Mouse (Mus musculus) cerebellum, postnatal 25 days (tissue): ENCODE measurements around the gene Pfkfb4.

ENCODE experiments used
- DNase-seq, 2 experiments: peaks; one replicate each; pipeline ENCODE4 v3.0.0; 2021; ENCODE audit warnings: mixed read lengths in 2 of 2

Gene Pfkfb4

DNA sequence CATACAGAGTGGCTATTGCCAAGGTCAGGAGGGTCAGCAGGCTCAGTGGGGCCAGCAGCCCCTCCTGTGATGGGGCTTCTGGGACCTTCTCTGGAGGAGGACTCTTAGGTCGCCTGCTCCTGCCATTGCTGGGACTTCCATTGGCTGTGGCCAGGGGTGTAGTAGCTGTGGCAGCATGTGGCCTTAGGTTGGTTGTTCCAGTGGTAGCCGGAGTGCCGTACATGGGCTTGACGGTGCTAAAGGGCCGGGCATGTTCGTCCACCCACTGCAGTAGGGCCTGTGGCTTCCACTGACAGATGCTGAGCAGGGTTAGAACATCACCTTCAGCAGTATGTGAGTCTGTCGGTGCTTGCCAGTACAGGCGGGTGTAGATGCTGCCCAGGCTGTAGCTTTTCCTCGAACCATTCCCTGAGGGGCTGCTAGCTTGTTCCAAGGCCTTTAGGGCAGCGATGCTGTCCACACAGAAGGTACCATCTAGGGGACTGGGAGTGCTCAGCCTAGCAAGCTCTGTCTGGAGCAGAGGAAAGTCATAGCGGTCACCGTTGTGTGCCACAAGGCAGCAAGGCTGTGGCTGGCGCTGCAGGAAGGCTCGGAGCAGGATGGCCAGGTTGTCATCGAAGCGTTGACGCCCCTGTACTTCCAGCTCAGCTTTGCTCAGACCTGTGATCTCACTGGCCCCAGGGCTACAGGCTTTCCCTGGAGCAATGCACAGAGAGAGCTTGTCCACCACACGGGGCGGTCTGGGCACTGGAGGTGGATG is 66.6 kb downstream of the Pfkfb4 start:
- peak in 1 of 2 experiments; percentile 12 for DNase-seq

- DNase-seq: peak; percentile 91 to 92
These were observed 67.7 kb downstream of the Pfkfb4 start, which contains the start of gene Trex1 for GRCm38 (mm10) chr9:109059136-109059903. TSS of gene Trex1 (minus strand) at chr9:109059734.

DNA sequence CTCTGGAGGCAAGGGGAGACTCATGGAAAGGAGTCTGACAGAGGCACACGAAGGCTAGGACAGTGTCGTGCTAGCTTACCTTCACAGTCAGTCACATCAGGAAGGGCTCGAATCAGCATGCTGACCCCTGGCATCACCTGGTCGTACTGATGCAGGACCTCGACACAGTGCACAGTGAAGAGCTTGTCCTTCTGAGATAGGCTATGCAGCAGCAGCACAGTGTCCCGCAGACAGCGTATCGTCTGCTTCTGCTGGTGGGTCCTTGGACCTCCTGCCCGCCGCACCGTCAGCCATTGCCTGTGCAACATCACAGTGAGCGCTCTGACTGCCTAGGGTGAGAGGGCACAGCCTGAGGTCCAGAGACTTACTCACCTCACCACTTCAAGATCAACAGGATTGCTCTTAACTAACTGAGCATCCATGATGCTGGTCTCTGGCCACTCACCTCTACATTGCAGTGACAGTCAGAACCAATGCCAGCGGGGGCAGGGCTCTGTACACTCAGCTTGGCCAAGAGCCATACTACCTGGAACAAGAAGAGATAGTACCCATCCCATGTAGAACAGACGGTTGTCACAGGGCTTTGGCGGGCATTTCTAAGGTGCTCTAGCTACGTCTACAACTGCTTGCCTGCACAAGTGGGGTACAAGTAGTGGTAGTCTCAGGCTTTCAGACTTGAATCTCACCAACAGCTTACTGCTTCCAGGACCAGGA is 68.8 kb downstream of the Pfkfb4 start:
- peak in 1 of 2 experiments; percentile 17 for DNase-seq

DNA sequence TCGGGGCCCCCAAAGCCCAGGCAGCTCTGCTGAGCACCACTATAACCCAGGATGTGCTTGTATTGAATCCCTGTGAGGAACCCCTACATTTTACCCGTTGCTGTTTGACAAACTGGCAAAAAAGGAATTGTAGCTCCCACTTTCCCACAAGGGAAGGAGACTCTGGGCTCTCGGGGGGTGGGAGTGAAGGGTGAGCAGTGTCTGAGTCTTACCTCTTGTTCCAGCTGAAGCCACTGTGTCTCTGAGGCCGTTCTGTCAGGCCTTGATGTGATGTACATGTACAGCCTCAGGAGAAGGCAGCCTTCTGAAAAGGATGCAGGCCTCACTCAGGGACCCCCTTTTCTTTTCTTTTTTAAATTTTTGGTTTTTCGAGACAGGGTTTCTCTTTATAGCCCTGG is 69.3 kb downstream of the Pfkfb4 start:
- DNase-seq: no peak

GRCm38 (mm10) chr9:109068095-109068735 is 76.6 kb downstream of the Pfkfb4 start:
- no peak for DNase-seq

- peak; percentile 96 for DNase-seq
These were observed 82.3 kb downstream of the Pfkfb4 start, which contains the start of gene Atrip for GRCm38 (mm10) chr9:109073661-109074573. TSS of gene Atrip (minus strand) at chr9:109074124.

- no peak for DNase-seq
These were observed 88.9 kb downstream of the Pfkfb4 start for GRCm38 (mm10) chr9:109080516-109080915.

DNA sequence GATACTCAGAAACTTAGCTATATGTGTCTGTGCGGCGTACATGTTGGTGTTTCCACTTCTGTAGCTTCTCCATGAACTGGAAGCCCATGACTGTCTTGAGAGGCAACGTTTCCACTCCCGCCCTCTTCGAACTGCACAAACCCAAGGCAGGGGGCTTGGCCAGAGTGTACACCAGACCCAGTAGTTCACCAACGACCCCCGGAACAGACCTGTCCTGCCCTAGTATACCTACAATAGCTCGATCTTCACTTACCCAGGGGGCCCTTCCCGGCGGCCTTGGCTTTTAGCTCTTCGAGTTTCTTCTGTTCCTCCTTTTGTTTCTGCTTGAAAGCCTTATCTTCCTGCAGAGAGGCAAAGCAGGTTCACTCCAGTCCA is 90.2 kb downstream of the Pfkfb4 start:
- no peak for DNase-seq
